In the genomic region with DNA sequence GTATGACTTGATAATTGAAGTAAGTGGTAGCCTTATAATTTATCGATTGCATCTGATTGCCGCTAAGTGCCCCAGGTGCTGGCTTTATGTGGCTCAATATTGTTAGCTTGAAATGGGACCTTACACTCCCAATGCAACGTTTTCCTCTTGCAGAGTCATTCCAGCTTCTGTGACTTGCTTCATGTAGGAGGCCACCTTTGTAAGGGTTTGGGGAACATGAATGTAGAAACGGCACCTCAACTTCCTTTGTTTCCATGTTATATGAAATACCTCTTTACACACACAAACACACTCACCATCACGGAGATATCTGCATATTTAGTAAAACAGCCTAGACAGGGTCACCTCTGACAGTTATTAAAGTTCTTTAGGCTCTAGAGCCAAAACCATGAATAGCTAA, we compare ENCODE assay signal across 17 mouse cellular contexts.
"Had no signal": no experiment of that assay in that cellular context is flagged by ENCODE, and none has a peak within 500 bp of the region (broad histone marks: within the 10 kb centered on the region; RNA-seq: fewer than 3 reads in every experiment).

No protein-coding gene starts in this region.

- DNase-seq: lung, adult 18-20 months; lung, embryonic 14.5 days; lung, postnatal 10 days; lung, postnatal 4 days; right cerebral cortex, postnatal 25 days; right cerebral cortex, postnatal 4 days; spleen, adult 18-20 months; thymus, adult 18-20 months; thymus, postnatal 14 days; thymus, postnatal 36 days had no signal

- H3K9me3 ChIP-seq: liver, embryonic 12.5 days; midbrain, embryonic 10.5 days; midbrain, embryonic 13.5 days; neural tube, embryonic 12.5 days had no signal

- H3K36me3 ChIP-seq: liver, embryonic 12.5 days; midbrain, embryonic 10.5 days; midbrain, embryonic 13.5 days; neural tube, embryonic 12.5 days had no signal

- H3K27ac ChIP-seq: liver, embryonic 12.5 days; liver, embryonic 14.5 days; midbrain, embryonic 10.5 days; midbrain, embryonic 13.5 days; neural tube, embryonic 12.5 days had no signal

- ATAC-seq: liver, embryonic 12.5 days; midbrain, embryonic 13.5 days; midbrain, embryonic 16.5 days had no signal

- H3K27me3 ChIP-seq: liver, embryonic 12.5 days; neural tube, embryonic 12.5 days had no signal

- H3K9ac ChIP-seq: liver, embryonic 12.5 days; liver, embryonic 14.5 days; lung, embryonic 14.5 days; midbrain, embryonic 13.5 days; neural tube, embryonic 12.5 days had no signal

- H3K4me2 ChIP-seq: liver, embryonic 12.5 days; lung, embryonic 14.5 days; midbrain, embryonic 13.5 days; neural tube, embryonic 12.5 days had no signal

- H3K4me1 ChIP-seq: liver, embryonic 12.5 days; midbrain, embryonic 13.5 days; neural tube, embryonic 12.5 days had no signal

- H3K4me3 ChIP-seq: liver, embryonic 12.5 days; midbrain, embryonic 10.5 days; midbrain, embryonic 13.5 days; myocyte; neural tube, embryonic 12.5 days had no signal
